Mouse (Mus musculus) skeletal muscle tissue, adult 2 months (tissue): Measurements from ENCODE around the gene 4930430F08Rik.
"Not testable (repeated sequence)": the region's sequence is repeated elsewhere in the genome, so short reads cannot be mapped to it uniquely, and the experiment has no call there.

Source experiments
- DNase-seq: peaks from one replicate; pipeline ENCODE4 v3.0.0-alpha.2; 2012; ENCODE audit warnings: low read depth, low spot score

4930430F08Rik gene

GRCm38 (mm10) chr10:100590323-100590722 is at the start of gene 4930430F08Rik, which contains the start of gene 1700017N19Rik:
Gene 4930430F08Rik (minus strand): TSS chr10:100590423.
Gene 1700017N19Rik (plus strand): TSS chr10:100590484.
- DNase-seq = no peak

- DNase-seq = peak; percentile 3
These were observed 39.7 kb upstream of the 4930430F08Rik start for GRCm38 (mm10) chr10:100629762-100630438.

- no peak for DNase-seq
These were observed 32.3 kb upstream of the 4930430F08Rik start for GRCm38 (mm10) chr10:100622494-100622893.

GRCm38 (mm10) chr10:100620040-100620439 is 29.8 kb upstream of the 4930430F08Rik start:
- DNase-seq = no peak

- DNase-seq = no peak
These were observed 29.3 kb upstream of the 4930430F08Rik start for GRCm38 (mm10) chr10:100619474-100619873.

GRCm38 (mm10) chr10:100617233-100617903 is 27.1 kb upstream of the 4930430F08Rik start:
- no peak for DNase-seq

- DNase-seq = no peak
These were observed 14.0 kb upstream of the 4930430F08Rik start for GRCm38 (mm10) chr10:100604254-100604653.

GRCm38 (mm10) chr10:100603511-100603910 is 13.3 kb upstream of the 4930430F08Rik start:
- DNase-seq = no peak

- no peak for DNase-seq
These were observed 8.1 kb upstream of the 4930430F08Rik start for GRCm38 (mm10) chr10:100598339-100598738.

GRCm38 (mm10) chr10:100588932-100589388 is 1.3 kb downstream of the 4930430F08Rik start:
- peak; percentile 77 for DNase-seq

- DNase-seq = no peak
These were observed 1.7 kb downstream of the 4930430F08Rik start for GRCm38 (mm10) chr10:100588524-100588923.

- DNase-seq = no peak
These were observed 6.0 kb downstream of the 4930430F08Rik start for GRCm38 (mm10) chr10:100584178-100584577.

GRCm38 (mm10) chr10:100575294-100575693 is 14.9 kb downstream of the 4930430F08Rik start:
- DNase-seq = no peak

- DNase-seq = no peak
These were observed 15.6 kb downstream of the 4930430F08Rik start for GRCm38 (mm10) chr10:100574505-100575149.

GRCm38 (mm10) chr10:100571707-100572106 is 18.5 kb downstream of the 4930430F08Rik start:
- no peak for DNase-seq

- DNase-seq = no peak
These were observed 26.1 kb downstream of the 4930430F08Rik start for GRCm38 (mm10) chr10:100564112-100564511.

GRCm38 (mm10) chr10:100560194-100560883 is 29.9 kb downstream of the 4930430F08Rik start:
- DNase-seq = not testable (repeated sequence)

GRCm38 (mm10) chr10:100556566-100557175 is 33.6 kb downstream of the 4930430F08Rik start:
- no peak for DNase-seq

- DNase-seq = no peak
These were observed 65.5 kb downstream of the 4930430F08Rik start for GRCm38 (mm10) chr10:100524499-100525390.

GRCm38 (mm10) chr10:100522330-100522729 is 67.9 kb downstream of the 4930430F08Rik start:
- DNase-seq = no peak
